Mouse (Mus musculus): ENCODE measurements around the gene Dpp9.

DNA sequence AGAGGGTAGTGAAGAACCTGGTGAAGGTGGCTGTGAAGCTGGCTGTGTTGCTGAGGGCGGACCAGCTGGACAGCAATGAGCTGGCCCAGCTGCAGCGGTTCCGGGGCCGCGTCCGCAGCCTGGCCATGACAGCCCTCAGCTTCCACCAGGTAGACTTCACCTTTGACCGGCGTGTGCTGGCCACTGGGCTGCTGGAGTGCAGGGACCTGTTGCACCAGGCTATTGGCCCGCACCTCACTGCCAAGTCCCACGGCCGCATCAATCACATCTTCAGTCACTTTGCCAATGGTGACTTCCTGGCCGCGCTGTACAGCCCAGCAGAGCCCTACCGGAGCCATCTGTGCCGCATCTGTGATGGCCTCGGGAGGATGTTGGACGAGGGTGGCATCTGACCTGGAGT is 46.8 kb downstream of the Dpp9 start:
- TF ChIP-seq TAL1 (IDR thresholded peaks at IDR 0.05; ENCODE audit: low read length) (no peak), GATA1 (IDR thresholded peaks at IDR 0.05; ENCODE audit: low read length) (no peak)

All from erythroblast, embryonic 14.5 days (primary cell).